Mouse (Mus musculus): ENCODE measurements at regions not wholly inside any gene's neighbourhood (a gene's known extent, or its start where the extent isn't known, plus 50 kb on each side); places are given as distances from the start of the nearest gene placed in this dataset.

- TF ChIP-seq NRF1 (IDR thresholded peaks at IDR 0.05; ENCODE audit: low read depth, low read length) (no peak), MXI1 (IDR thresholded peaks at IDR 0.05; ENCODE audit: low read depth, low read length) (no peak), ELF1 (IDR thresholded peaks at IDR 0.05; ENCODE audit: low read depth, low read length) (peak; percentile 45), HCFC1 (IDR thresholded peaks at IDR 0.05; ENCODE audit: low read depth, low read length) (no peak), POLR2AphosphoS2 (IDR thresholded peaks at IDR 0.05; ENCODE audit: low read depth, low read length) (no peak), SIN3A (IDR thresholded peaks at IDR 0.05; ENCODE audit: low read length) (peak; percentile 45; the same call in 1 of the 2 replicates), BHLHE40 (IDR thresholded peaks at IDR 0.05; ENCODE audit: low read depth, low read length) (peak; percentile 94)
These were observed 117.0 kb upstream of the Id2 start (continued) for GRCm38 (mm10) chr12:25213782-25214478.

GRCm38 (mm10) chr12:25211331-25211730 lies 114.4 kb upstream of the Id2 start:
- no peaks in the 10 kb centered on the region for H3K79me2 ChIP-seq (replicated peaks; ENCODE audit: control insufficient read depth, extremely low read depth, insufficient read depth, poor library complexity, severe bottlenecking)
- no peak for TF ChIP-seq NRF1 (IDR thresholded peaks at IDR 0.05; ENCODE audit: low read depth, low read length)
- no peak for TF ChIP-seq GABPA (IDR thresholded peaks at IDR 0.05; ENCODE audit: insufficient replicate concordance, low read depth, low read length)
- no peak for TF ChIP-seq CHD1 (IDR thresholded peaks at IDR 0.05; ENCODE audit: low read depth, low read length)
- peak; percentile 71 for TF ChIP-seq TCF12 (IDR thresholded peaks at IDR 0.05; ENCODE audit: low read depth, low read length)
- TF ChIP-seq RCOR1 (conservative IDR thresholded peaks at IDR 0.05; ENCODE audit: low read depth, low read length): no peak
- no peak for TF ChIP-seq CHD2 (IDR thresholded peaks at IDR 0.05; ENCODE audit: low read length)
- no peak for TF ChIP-seq ZNF384 (IDR thresholded peaks at IDR 0.05; ENCODE audit: low read depth, low read length)
- TF ChIP-seq RAD21 (IDR thresholded peaks at IDR 0.05; ENCODE audit: low read depth, low read length): no peak; the same call in none of the 2 replicates
- TF ChIP-seq ZKSCAN1 (IDR thresholded peaks at IDR 0.05; ENCODE audit: borderline replicate concordance, low read depth, low read length): no peak
- peak; percentile 58 for TF ChIP-seq ETS1 (conservative IDR thresholded peaks at IDR 0.05; ENCODE audit: low read depth, low read length)
- TF ChIP-seq MAFK (IDR thresholded peaks at IDR 0.05; ENCODE audit: insufficient replicate concordance, low read length): no peak
- TF ChIP-seq E2F4 (IDR thresholded peaks at IDR 0.05; ENCODE audit: insufficient replicate concordance, low read depth, low read length): no peak
- no peak for TF ChIP-seq TBP (conservative IDR thresholded peaks at IDR 0.05; ENCODE audit: low read depth, low read length)
- no peak for TF ChIP-seq USF1 (IDR thresholded peaks at IDR 0.05; ENCODE audit: low read depth, low read length)
- TF ChIP-seq MXI1 (IDR thresholded peaks at IDR 0.05; ENCODE audit: low read depth, low read length): no peak
- no peak for TF ChIP-seq PAX5 (IDR thresholded peaks at IDR 0.05; ENCODE audit: low read length)
- TF ChIP-seq CTCF (conservative IDR thresholded peaks at IDR 0.05 in 1 of 2, IDR thresholded peaks at IDR 0.05 in 1 of 2; ENCODE audit: low read depth in 2 of 2, low read length in 2 of 2): no peak
- no peak for TF ChIP-seq MAZ (IDR thresholded peaks at IDR 0.05; ENCODE audit: low read depth, low read length)
- no peak for TF ChIP-seq HCFC1 (IDR thresholded peaks at IDR 0.05; ENCODE audit: low read depth, low read length)
- TF ChIP-seq SMC3 (IDR thresholded peaks at IDR 0.05; ENCODE audit: low read depth, low read length): no peak
- no peak for TF ChIP-seq POLR2AphosphoS2 (IDR thresholded peaks at IDR 0.05; ENCODE audit: low read depth, low read length)
- peak; percentile 45; the same call in 1 of the 2 replicates for TF ChIP-seq SIN3A (IDR thresholded peaks at IDR 0.05; ENCODE audit: low read length)
- TF ChIP-seq ZC3H11A (IDR thresholded peaks at IDR 0.05; ENCODE audit: low read depth, low read length): no peak
- TF ChIP-seq JUND (conservative IDR thresholded peaks at IDR 0.05; ENCODE audit: low read depth, low read length): no peak
- TF ChIP-seq UBTF (IDR thresholded peaks at IDR 0.05; ENCODE audit: low read depth, low read length): no peak
- 0 out of 2 replicates have a peak, but pooled peaks have one; percentile 46 for TF ChIP-seq MAX (IDR thresholded peaks at IDR 0.05; ENCODE audit: low read length)
- no peak for TF ChIP-seq NELFE (IDR thresholded peaks at IDR 0.05; ENCODE audit: low read depth, low read length)
- TF ChIP-seq USF2 (conservative IDR thresholded peaks at IDR 0.05; ENCODE audit: low read depth, low read length): no peak
- no peak for TF ChIP-seq ZMIZ1 (IDR thresholded peaks at IDR 0.05; ENCODE audit: low read depth, low read length)
- TF ChIP-seq ELF1 (IDR thresholded peaks at IDR 0.05; ENCODE audit: low read depth, low read length): 0 out of 2 replicates have a peak, but pooled peaks have one; percentile 11
- TF ChIP-seq MEF2A (IDR thresholded peaks at IDR 0.05; ENCODE audit: borderline replicate concordance, low read depth, low read length): 0 out of 2 replicates have a peak, but pooled peaks have one; percentile 25
- no peak for TF ChIP-seq JUN (IDR thresholded peaks at IDR 0.05; ENCODE audit: insufficient read depth, low read depth, low read length)
- no peak for TF ChIP-seq MYC (IDR thresholded peaks at IDR 0.05; ENCODE audit: low read depth, low read length)
- peak; percentile 56 for TF ChIP-seq BHLHE40 (IDR thresholded peaks at IDR 0.05; ENCODE audit: low read depth, low read length)
- peak; percentile 29; the same call in 1 of the 2 replicates for TF ChIP-seq IRF4 (IDR thresholded peaks at IDR 0.05; ENCODE audit: low read depth, low read length)

More at GRCm38 (mm10) chr12:25211331-25211730, 114.4 kb upstream of the Id2 start:
- in situ Hi-C loops (cut with MboI; ENCODE audit: low pct_ligation_motif_present, low pct_unique_long_range_greater_than_20kb, low sequenced_read_pairs) (loop anchor here (5.0 to 25.0 kb wide), 2 partner anchors 96 to 226 kb away; no protein-coding TSS in a partner anchor), dilution Hi-C loops (cut with MboI; ENCODE audit: extremely low pct_ligation_motif_present, extremely low pct_unique_long_range_greater_than_20kb, low sequenced_read_pairs) (no loop called here)
- Histone ChIP-seq H3K4me1 (ENCODE audit: control insufficient read depth in 1 of 2, insufficient read depth in 2 of 2) (peaks cover 49 to 76% of the 10 kb centered on the region in 2 experiments), H3K36me3 (replicated peaks in 1 of 2; ENCODE audit: control insufficient read depth in 1 of 2, insufficient read depth in 1 of 2, low read length in 1 of 2) (no peaks in the 10 kb centered on the region), H3K9me3 (replicated peaks; ENCODE audit: low read length) (peaks cover 5% of the 10 kb centered on the region), H3K27ac (ENCODE audit: insufficient read depth, low read depth) (no peak overlapping the region), H3K4me3 (replicated peaks in 1 of 3; ENCODE audit: low read depth in 2 of 3, low read length in 2 of 3, poor library complexity in 1 of 3) (no peak overlapping the region), H3K9ac (ENCODE audit: insufficient read depth, low read depth) (no peak overlapping the region), H3K4me2 (ENCODE audit: insufficient read depth, low read depth, poor library complexity, severe bottlenecking) (no peak overlapping the region), H3K27me3 (replicated peaks) (peaks cover 1% of the 10 kb centered on the region)
- peak; percentile 63 for DNase-seq (ENCODE audit: extremely low read depth)
